Comparison of ENCODE assay signal across 8 mouse cellular contexts in the genomic region with DNA sequence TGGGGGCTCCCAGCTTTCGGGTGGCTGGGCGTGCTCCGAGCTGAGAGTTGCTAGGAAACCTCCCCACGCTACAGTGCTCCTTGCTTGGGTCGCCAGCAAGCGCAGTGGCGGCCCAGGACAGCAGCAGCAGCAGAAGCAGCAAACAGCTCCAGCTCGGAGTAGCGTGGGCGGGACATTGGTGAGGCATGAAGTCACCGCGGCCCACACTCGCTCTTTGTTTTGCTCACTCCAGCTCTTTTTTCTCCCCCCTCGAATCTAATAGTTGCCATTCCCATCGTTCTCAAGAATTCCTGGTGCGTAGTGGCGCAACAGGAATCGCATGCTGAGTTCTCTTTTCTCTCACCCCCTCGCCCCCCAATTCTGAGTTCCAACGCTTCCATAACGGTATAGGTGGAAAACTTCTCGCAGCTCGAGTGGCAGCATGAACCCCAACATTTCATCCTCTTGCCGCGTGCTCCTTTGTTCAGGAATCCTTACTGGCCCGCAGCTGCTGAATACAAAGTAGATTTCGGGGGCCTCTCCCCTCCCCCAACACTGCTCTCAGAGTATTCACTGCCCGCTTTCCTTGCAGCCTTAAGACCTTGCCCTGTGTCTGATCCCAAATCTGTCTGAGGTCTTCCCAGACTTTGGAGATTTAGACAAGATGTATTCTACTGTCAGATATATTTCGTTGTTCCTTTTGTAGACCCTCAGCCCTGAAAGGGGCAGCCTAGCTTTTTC. TPM values are rescaled to one million over a fixed set of nuclear protein-coding genes. Genes with fewer than 3 reads are reported as not detected.
DNase-seq lines count a peak whose midpoint lies in the region; ATAC-seq and TF ChIP-seq lines count a peak whose summit lies in the region.

A gene (minus strand): TSS at position 107 of the 720 bp plus-strand sequence.

- peak within 1 kb of the TSS; percentile 85 for H3K27ac ChIP-seq in forebrain, postnatal 0 days (ENCODE audit: low read depth, low read length)
- peak within 1 kb of the TSS; percentile 99 for H3K27ac ChIP-seq in hindbrain, embryonic 10.5 days
- peak within 1 kb of the TSS; percentile 92 for H3K27ac ChIP-seq in neural tube, embryonic 13.5 days (replicated peaks)

- TF ChIP-seq CTCF in forebrain, postnatal 0 days (IDR thresholded peaks at IDR 0.05; ENCODE audit: low read depth) = 0 out of 2 replicates have a peak, but pooled peaks have one; percentile 6

- peak within 1 kb of the TSS; percentile 50 for H3K4me3 ChIP-seq in forebrain, postnatal 0 days (ENCODE audit: low read depth, low read length)
- peak within 1 kb of the TSS; percentile 73 for H3K4me3 ChIP-seq in hindbrain, embryonic 10.5 days
- H3K4me3 ChIP-seq in neural tube, embryonic 13.5 days = peak within 1 kb of the TSS; percentile 61

- H3K9me3 ChIP-seq in forebrain, postnatal 0 days (ENCODE audit: low read length) = no peaks in the 10 kb centered on the region
- H3K9me3 ChIP-seq in hindbrain, embryonic 10.5 days = no peaks in the 10 kb centered on the region
- H3K9me3 ChIP-seq in neural tube, embryonic 13.5 days = no peaks in the 10 kb centered on the region

- H3K27me3 ChIP-seq in forebrain, postnatal 0 days (ENCODE audit: insufficient read depth, low read length) = no peaks in the 10 kb centered on the region
- H3K27me3 ChIP-seq in hindbrain, embryonic 10.5 days (ENCODE audit: insufficient read depth, poor library complexity, severe bottlenecking) = no peaks in the 10 kb centered on the region
- no peaks in the 10 kb centered on the region for H3K27me3 ChIP-seq in neural tube, embryonic 13.5 days

- H3K4me1 ChIP-seq in forebrain, postnatal 0 days (ENCODE audit: insufficient read depth) = peaks cover 17% of the 10 kb centered on the region
- peaks cover 49% of the 10 kb centered on the region for H3K4me1 ChIP-seq in hindbrain, embryonic 10.5 days (replicated peaks)
- peaks cover 40% of the 10 kb centered on the region for H3K4me1 ChIP-seq in neural tube, embryonic 13.5 days (replicated peaks)

- H3K4me2 ChIP-seq in forebrain, postnatal 0 days (ENCODE audit: low read depth) = peak within 1 kb of the TSS; percentile 67
- peak within 1 kb of the TSS; percentile 75 for H3K4me2 ChIP-seq in neural tube, embryonic 13.5 days

- no peaks in the 10 kb centered on the region for H3K36me3 ChIP-seq in forebrain, postnatal 0 days (ENCODE audit: insufficient read depth)
- no peaks in the 10 kb centered on the region for H3K36me3 ChIP-seq in hindbrain, embryonic 10.5 days
- no peaks in the 10 kb centered on the region for H3K36me3 ChIP-seq in neural tube, embryonic 13.5 days

- DNase-seq in NIH3T3 (ENCODE audit: low read depth) = peak; percentile 87
- DNase-seq in cerebellum, adult 11 months = peak; percentile 9
- peak; percentile 79 for DNase-seq in forebrain, postnatal 0 days
- DNase-seq in hindbrain, embryonic 10.5 days (ENCODE audit: low spot score) = peak; percentile 88
- peak; percentile 57 for DNase-seq in layer of hippocampus, adult 9-10 months (ENCODE audit: low spot score)
- DNase-seq in lung, adult 18-20 months = peak; percentile 41 to 46
- peak; percentile 9 for DNase-seq in thymus, postnatal 0 days (ENCODE audit: low spot score)

- peak; percentile 94 for ATAC-seq in forebrain, postnatal 0 days
- peak; percentile 96 for ATAC-seq in neural tube, embryonic 13.5 days (ENCODE audit: low read depth)

- under 1% methylated on average over 29 of the region's 29 CpGs for WGBS in forebrain, postnatal 0 days
- under 1% methylated on average over 29 of the region's 29 CpGs for WGBS in hindbrain, embryonic 10.5 days
- WGBS in neural tube, embryonic 13.5 days = under 1% methylated on average over 29 of the region's 29 CpGs

- H3K9ac ChIP-seq in forebrain, postnatal 0 days = peak within 1 kb of the TSS; percentile 72
- peak within 1 kb of the TSS; percentile 81 for H3K9ac ChIP-seq in neural tube, embryonic 13.5 days

RNA-seq across cellular contexts. Expression of the gene that starts here (rescaled TPM):
- total RNA-seq in forebrain, postnatal 0 days (2014; rRNA removed) = 26.1 and 28.3 TPM in 2 replicates
- polyA plus RNA-seq in forebrain, postnatal 0 days (2015; fragmentation: Nextera tagmentation; extraction: Ambion mirVana) = 5.9 and 8.2 TPM in 2 replicates
- polyA plus RNA-seq in hindbrain, embryonic 10.5 days (2016; fragmentation: Nextera tagmentation; extraction: Ambion mirVana) = 20.9 and 21.8 TPM in 2 replicates
- 8.2 and 9.7 TPM in 2 replicates for polyA plus RNA-seq in neural tube, embryonic 13.5 days (2015; fragmentation: Nextera tagmentation; extraction: Ambion mirVana)
- 0.38 and 0.49 TPM in 2 replicates for polyA plus RNA-seq in thymus, postnatal 0 days (2015; fragmentation: Nextera tagmentation; extraction: Ambion mirVana)

Comparison
In these comparisons a context has a peak if more than half of its experiments do, and no peak if none do; other contexts are left out.
1. Peak in every context shown above with its lines: DNase-seq, ATAC-seq, H3K4me3 ChIP-seq and H3K27ac ChIP-seq.
2. Peak in DNase-seq in thymus, postnatal 0 days; RNA of the gene not detected or under 1 TPM.
3. DNase-seq: peak in every context shown above with its lines; median percentile 88 in hindbrain, embryonic 10.5 days; 87 in NIH3T3; 79 in forebrain, postnatal 0 days; 57 in layer of hippocampus, adult 9-10 months; 44 in lung, adult 18-20 months; 9 in cerebellum, adult 11 months; 9 in thymus, postnatal 0 days.